Mouse (Mus musculus) small intestine, adult 2 months (tissue): ENCODE results near the gene Spata4.

Experiments
- CTCF ChIP-seq: fragments of 200-500 bp; IDR thresholded peaks from 2 replicates; pipeline ENCODE4 v1.5.1; 2012; ENCODE audit warnings: low read depth, mild to moderate bottlenecking, control low read depth, inconsistent platforms, low read length, moderate library complexity, mixed read lengths; ENCODE audit not compliant: insufficient replicate concordance, insufficient read length; ENCODE audit errors: extremely low read depth
- POLR2A ChIP-seq: fragments of 200-500 bp; IDR thresholded peaks from 2 replicates; pipeline ENCODE4 v1.6.1; 2012; ENCODE audit warnings: low read depth, mild to moderate bottlenecking, control low read depth, inconsistent platforms, low read length, moderate library complexity

DNA sequence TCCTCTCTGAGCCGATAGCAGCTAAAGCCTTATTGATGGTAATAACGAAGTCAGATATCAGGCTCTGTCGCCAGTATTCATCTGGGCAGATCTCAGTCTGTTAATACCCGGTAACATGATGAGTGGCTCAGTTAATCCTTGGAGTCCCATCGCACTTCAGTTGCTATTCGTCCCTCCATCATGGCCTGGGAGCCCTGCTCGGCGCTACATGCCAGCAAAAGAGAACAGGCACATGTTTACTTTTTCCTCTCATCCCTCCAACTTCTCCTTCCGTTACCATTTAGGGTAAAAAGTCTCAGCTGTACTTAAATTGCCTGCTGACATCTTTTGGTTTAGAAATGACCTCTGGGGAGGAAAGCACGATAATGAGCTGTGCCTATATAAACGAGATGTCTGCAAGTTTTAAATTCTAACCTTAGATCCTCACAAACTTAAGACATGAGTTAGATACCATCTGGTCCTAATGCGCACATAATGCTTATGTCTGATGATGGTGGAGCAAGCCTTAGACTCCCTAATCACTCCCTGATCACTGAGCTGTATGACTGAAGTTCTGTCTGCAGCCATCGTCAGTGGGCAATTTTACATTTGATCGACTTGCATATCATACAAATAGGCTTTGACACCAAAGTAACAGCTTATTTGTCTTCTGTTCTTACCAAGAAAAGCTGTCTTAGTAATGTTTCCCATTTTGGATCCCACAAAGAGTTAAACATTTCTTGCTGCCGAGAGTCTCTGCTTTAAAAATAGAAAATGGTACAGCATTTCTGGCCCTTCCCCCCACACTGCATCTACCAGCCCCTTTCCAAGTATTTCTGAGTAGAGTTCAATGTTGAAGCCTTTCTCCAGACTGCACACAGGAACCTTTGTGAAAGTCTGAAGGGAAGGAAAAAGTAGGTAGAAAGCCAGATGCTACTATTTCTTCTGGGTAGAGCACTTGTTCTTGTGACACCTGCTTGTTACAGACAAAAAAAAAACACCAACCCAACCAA, 29.7 kb upstream of the Spata4 start:
- TF ChIP-seq POLR2A (no peak), CTCF (no peak)
